ENCODE assay signal across 8 mouse cellular contexts in the genomic region with DNA sequence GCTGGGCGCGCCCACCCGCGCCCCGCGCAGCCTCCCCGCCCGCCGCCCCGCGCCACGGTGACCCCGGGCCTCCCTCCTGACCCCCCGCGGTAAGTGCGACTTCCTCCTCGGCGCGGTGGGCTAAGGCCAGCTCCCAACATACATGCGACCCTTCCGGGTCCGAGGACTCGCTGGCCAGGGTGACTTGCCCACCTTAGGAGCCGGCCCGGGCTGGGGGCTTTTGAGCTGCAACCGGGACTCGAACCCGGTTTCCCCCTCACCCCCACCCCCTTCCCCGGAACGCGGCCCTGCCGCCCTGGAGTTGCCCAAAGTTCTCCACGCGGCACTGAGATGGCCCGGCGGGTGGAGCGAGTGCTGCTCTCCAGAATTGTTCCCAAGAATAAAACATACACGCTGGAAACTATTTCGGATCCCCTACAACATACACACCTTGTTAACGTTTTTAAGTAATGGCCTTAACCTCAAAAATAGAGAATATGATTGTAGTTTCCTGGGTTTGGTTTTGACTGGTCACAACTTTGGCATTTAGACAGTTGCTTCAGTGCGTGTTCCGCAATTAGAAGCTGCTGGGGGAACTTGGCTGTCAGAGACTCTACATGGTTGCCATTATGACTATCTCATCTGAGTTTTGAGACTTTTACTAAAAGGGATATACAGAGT. TPM values are rescaled to one million over a fixed set of nuclear protein-coding genes. Genes with fewer than 3 reads are reported as not detected.
A peak's percentile ranks its signal among the peaks of the same experiment; 100 is the strongest.
DNase-seq lines count a peak whose midpoint lies in the region; ATAC-seq and TF ChIP-seq lines count a peak whose summit lies in the region.

No protein-coding gene starts in this region.

- ATAC-seq in granulocyte monocyte progenitor cell, adult 5-6 weeks (replicated peaks; ENCODE audit: poor library complexity, severe bottlenecking), result peak; percentile 40
- ATAC-seq in intestine, embryonic 14.5 days (replicated peaks; ENCODE audit: low FRiP score, low TSS enrichment, low read depth), result peak; percentile 71
- ATAC-seq in lung, embryonic 14.5 days (ENCODE audit: insufficient read depth), result peak; percentile 68
- peak; percentile 39 for ATAC-seq in neutrophil, adult 5-6 weeks (ENCODE audit: extremely low read depth, insufficient number of reproducible peaks, low FRiP score, poor library complexity, severe bottlenecking)
- no peak; the same call in 1 of the 2 replicates for ATAC-seq in frontal cortex, adult (ENCODE audit: low TSS enrichment)

- peak overlapping the region; percentile 53 for H3K4me2 ChIP-seq in intestine, embryonic 14.5 days (ENCODE audit: low read length)
- peak overlapping the region; percentile 71 for H3K4me2 ChIP-seq in lung, embryonic 14.5 days

- H3K4me3 ChIP-seq in intestine, embryonic 14.5 days (ENCODE audit: low read depth, low read length), result peak overlapping the region; percentile 67
- H3K4me3 ChIP-seq in lung, embryonic 14.5 days (ENCODE audit: low read depth, low read length), result peak overlapping the region; percentile 85

- H3K9ac ChIP-seq in intestine, embryonic 14.5 days (ENCODE audit: low read length), result peak overlapping the region; percentile 79
- H3K9ac ChIP-seq in lung, embryonic 14.5 days, result peak overlapping the region; percentile 88

- TF ChIP-seq CTCF in lung, embryonic 14.5 days (IDR thresholded peaks at IDR 0.05; ENCODE audit: low read depth), result no peak

- peak overlapping the region; percentile 66 for H3K27ac ChIP-seq in intestine, embryonic 14.5 days (ENCODE audit: low read depth)
- peak overlapping the region; percentile 87 for H3K27ac ChIP-seq in lung, embryonic 14.5 days (ENCODE audit: low read depth)

- H3K4me1 ChIP-seq in intestine, embryonic 14.5 days (replicated peaks; ENCODE audit: control insufficient read depth, insufficient read depth, low read length), result 0 out of 2 replicates have a peak, but pooled peaks cover 3% of the 10 kb centered on the region
- 0 out of 2 replicates have a peak, but pooled peaks cover under 1% of the 10 kb centered on the region for H3K4me1 ChIP-seq in lung, embryonic 14.5 days (ENCODE audit: insufficient read depth)

- H3K27me3 ChIP-seq in intestine, embryonic 14.5 days (replicated peaks; ENCODE audit: control insufficient read depth, insufficient read depth, low read length), result no peaks in the 10 kb centered on the region
- H3K27me3 ChIP-seq in lung, embryonic 14.5 days (ENCODE audit: insufficient read depth, low read length), result no peaks in the 10 kb centered on the region

- DNase-seq in spleen, adult 18-20 months, result peak; percentile 17 to 35
- DNase-seq in spleen, adult 12 weeks (ENCODE audit: low spot score), result no peak
- DNase-seq in cerebellum, postnatal 14 days, result peak; percentile 35 to 49
- peak; percentile 73 for DNase-seq in intestine, embryonic 14.5 days (ENCODE audit: low spot score)
- peak; percentile 49 for DNase-seq in lung, embryonic 14.5 days

- 4% methylated on average over 29 of the region's 42 CpGs for WGBS in intestine, embryonic 14.5 days
- 2% methylated on average over 41 of the region's 42 CpGs for WGBS in lung, embryonic 14.5 days

- no peaks in the 10 kb centered on the region for H3K9me3 ChIP-seq in intestine, embryonic 14.5 days (ENCODE audit: control insufficient read depth, low read length)
- no peaks in the 10 kb centered on the region for H3K9me3 ChIP-seq in lung, embryonic 14.5 days (ENCODE audit: low read depth, low read length)

- no peaks in the 10 kb centered on the region for H3K36me3 ChIP-seq in intestine, embryonic 14.5 days (ENCODE audit: control insufficient read depth, insufficient read depth, low read length)
- H3K36me3 ChIP-seq in lung, embryonic 14.5 days (ENCODE audit: insufficient read depth), result no peaks in the 10 kb centered on the region

RNA-seq across cellular contexts. Expression of gene Klhl5, which starts 0.6 kb away (rescaled TPM):
- total RNA-seq in granulocyte monocyte progenitor cell, adult 5-6 weeks (2014; fragmentation: Nextera tagmentation), result 96.8 and 101 TPM in 2 replicates
- 73.9 and 75.1 TPM in 2 replicates for total RNA-seq in granulocyte monocyte progenitor cell, adult 5-6 weeks (2017)
- 15.8 and 16.8 TPM in 2 replicates for polyA plus RNA-seq in intestine, embryonic 14.5 days (2014; fragmentation: Nextera tagmentation; extraction: Ambion mirVana)
- polyA plus RNA-seq in lung, embryonic 14.5 days (2014; fragmentation: Nextera tagmentation; extraction: Ambion mirVana), result 30.7 and 31.8 TPM in 2 replicates
- 24.7 and 29.1 TPM in 2 replicates for total RNA-seq in neutrophil, adult 5-6 weeks (2017)

RNA-seq across cellular contexts. Expression of gene Tmem156, which starts 16.0 kb away (rescaled TPM):
- total RNA-seq in granulocyte monocyte progenitor cell, adult 5-6 weeks (2014; fragmentation: Nextera tagmentation), result 38.6 and 42.1 TPM in 2 replicates
- total RNA-seq in granulocyte monocyte progenitor cell, adult 5-6 weeks (2017), result 49.4 and 62.3 TPM in 2 replicates
- 0.74 and 0.82 TPM in 2 replicates for polyA plus RNA-seq in intestine, embryonic 14.5 days (2014; fragmentation: Nextera tagmentation; extraction: Ambion mirVana)
- polyA plus RNA-seq in lung, embryonic 14.5 days (2014; fragmentation: Nextera tagmentation; extraction: Ambion mirVana), result 0.47 and 0.53 TPM in 2 replicates
- total RNA-seq in neutrophil, adult 5-6 weeks (2017), result 132 and 141 TPM in 2 replicates
